Mouse (Mus musculus) CH12.LX (cell line): ENCODE measurements around the gene Arhgef18. TPM values are rescaled to one million over a fixed set of nuclear protein-coding genes. Genes with fewer than 3 reads are reported as not detected.
A peak's percentile ranks its signal among the peaks of the same experiment; 100 is the strongest.

Experiments
- DNase-seq: peaks from one replicate; pipeline ENCODE4 v3.0.0-alpha.2; 2013; ENCODE audit errors: extremely low read depth
- H3K27ac ChIP-seq: 2 replicates; pipeline ENCODE4 v1.5.1; 2012; ENCODE audit warnings: low read depth, mild to moderate bottlenecking, control low read depth, moderate library complexity; ENCODE audit not compliant: insufficient read depth
- H3K27me3 ChIP-seq: replicated peaks from 2 replicates; pipeline ENCODE3; 2012; ENCODE audit warnings: inconsistent platforms
- H3K36me3 ChIP-seq, 2 experiments: replicated peaks in 1 of 2; 2 replicates each; pipeline versions ENCODE3 to v1.6.1; 2012; ENCODE audit warnings: inconsistent platforms in 1 of 2, low read length in 1 of 2, mild to moderate bottlenecking in 1 of 2, mixed read lengths in 1 of 2, moderate library complexity in 1 of 2; ENCODE audit not compliant: control insufficient read depth in 1 of 2, insufficient read depth in 1 of 2
- H3K4me1 ChIP-seq, 2 experiments: 2 replicates each; pipeline ENCODE4 v1.6.1; 2012; ENCODE audit warnings: inconsistent platforms in 1 of 2, moderate library complexity in 1 of 2; ENCODE audit not compliant: insufficient read depth in 2 of 2, control insufficient read depth in 1 of 2
- H3K4me2 ChIP-seq: 2 replicates; pipeline ENCODE4 v1.6.1; 2012; ENCODE audit warnings: low read depth, mild to moderate bottlenecking, control low read depth; ENCODE audit not compliant: poor library complexity, insufficient read depth, severe bottlenecking
- H3K4me3 ChIP-seq, 3 experiments: fragments of 150-350 bp in 1 of 3; sonication (generic) in 1 of 3; replicated peaks in 1 of 3; 2 replicates each; pipeline versions ENCODE3 to v1.5.1; 2011 to 2012; ENCODE audit warnings: low read depth in 2 of 3, low read length in 2 of 3, mild to moderate bottlenecking in 2 of 3, moderate library complexity in 2 of 3, control low read depth in 1 of 3, improper control_type of control experiment in 1 of 3, inconsistent platforms in 1 of 3, mixed read lengths in 1 of 3; ENCODE audit not compliant: poor library complexity in 1 of 3
- H3K79me2 ChIP-seq: replicated peaks from 2 replicates; pipeline ENCODE4 v1.6.1; 2012; ENCODE audit warnings: mild to moderate bottlenecking, moderate library complexity; ENCODE audit not compliant: control insufficient read depth, poor library complexity, insufficient read depth, severe bottlenecking; ENCODE audit errors: extremely low read depth
- H3K9ac ChIP-seq: 2 replicates; pipeline ENCODE4 v1.6.1; 2012; ENCODE audit warnings: low read depth, mild to moderate bottlenecking, control low read depth, moderate library complexity; ENCODE audit not compliant: insufficient read depth
- H3K9me3 ChIP-seq: replicated peaks from 2 replicates; pipeline ENCODE3; 2012; ENCODE audit warnings: low read length, inconsistent platforms, mixed read lengths
- CHD1 ChIP-seq: IDR thresholded peaks from 2 replicates; pipeline ENCODE4 v1.6.1; 2012; ENCODE audit warnings: low read depth, low read length, improper control_type of control experiment, inconsistent platforms
- E2F4 ChIP-seq: IDR thresholded peaks from 2 replicates; pipeline ENCODE4 v1.6.1; 2011; ENCODE audit warnings: low read depth, low read length, improper control_type of control experiment; ENCODE audit not compliant: insufficient replicate concordance
- EP300 ChIP-seq: IDR thresholded peaks from 2 replicates; pipeline ENCODE4 v1.6.1; 2011; ENCODE audit warnings: low read length, improper control_type of control experiment
- ETS1 ChIP-seq: conservative IDR thresholded peaks from 2 replicates; pipeline ENCODE4 v1.6.1; 2012; ENCODE audit warnings: low read depth, mild to moderate bottlenecking, inconsistent platforms, low read length, improper control_type of control experiment, moderate library complexity
- GABPA ChIP-seq: IDR thresholded peaks from 2 replicates; pipeline ENCODE4 v1.6.1; 2012; ENCODE audit warnings: low read depth, low read length, improper control_type of control experiment, inconsistent platforms; ENCODE audit not compliant: insufficient replicate concordance
- HCFC1 ChIP-seq: IDR thresholded peaks from 2 replicates; pipeline ENCODE4 v1.6.1; 2012; ENCODE audit warnings: low read depth, mild to moderate bottlenecking, inconsistent platforms, low read length, improper control_type of control experiment
- IRF4 ChIP-seq: IDR thresholded peaks from 2 replicates; pipeline ENCODE4 v1.6.1; 2014; ENCODE audit warnings: low read depth, mild to moderate bottlenecking, inconsistent platforms, low read length, improper control_type of control experiment
- MAFK ChIP-seq: IDR thresholded peaks from 2 replicates; pipeline ENCODE4 v1.6.1; 2011; ENCODE audit warnings: low read length, improper control_type of control experiment; ENCODE audit not compliant: insufficient replicate concordance
- MYC ChIP-seq: IDR thresholded peaks from 2 replicates; pipeline ENCODE4 v1.6.1; 2011; ENCODE audit warnings: low read depth, mild to moderate bottlenecking, improper control_type of control experiment, low read length
- NRF1 ChIP-seq: IDR thresholded peaks from 2 replicates; pipeline ENCODE4 v1.6.1; 2014; ENCODE audit warnings: low read depth, mild to moderate bottlenecking, inconsistent platforms, low read length, improper control_type of control experiment, moderate library complexity
- POLR2A ChIP-seq: IDR thresholded peaks from 2 replicates; pipeline ENCODE4 v1.6.1; 2011; ENCODE audit warnings: low read depth, mild to moderate bottlenecking, improper control_type of control experiment, low read length
- RCOR1 ChIP-seq: conservative IDR thresholded peaks from 2 replicates; pipeline ENCODE4 v1.6.1; 2012; ENCODE audit warnings: low read depth, mild to moderate bottlenecking, inconsistent platforms, low read length, improper control_type of control experiment
- SMC3 ChIP-seq: IDR thresholded peaks from 2 replicates; pipeline ENCODE4 v1.6.1; 2011; ENCODE audit warnings: low read depth, low read length, improper control_type of control experiment
- TBP ChIP-seq: conservative IDR thresholded peaks from 2 replicates; pipeline ENCODE4 v1.6.1; 2011; ENCODE audit warnings: low read depth, low read length, improper control_type of control experiment
- ZKSCAN1 ChIP-seq: IDR thresholded peaks from 2 replicates; pipeline ENCODE4 v1.6.1; 2012; ENCODE audit warnings: low read depth, inconsistent platforms, low read length, improper control_type of control experiment, borderline replicate concordance
- ZNF384 ChIP-seq: IDR thresholded peaks from 2 replicates; pipeline ENCODE4 v1.6.1; 2012; ENCODE audit warnings: low read depth, low read length, improper control_type of control experiment, inconsistent platforms
- dilution Hi-C: fragments of 300-500 bp; cut with MboI; formaldehyde crosslinking; loops from 2 replicates; pipeline ENCODE4 v1.14.3; 2020; ENCODE audit warnings: low sequenced_read_pairs; ENCODE audit not compliant: extremely low pct_unique_long_range_greater_than_20kb, extremely low pct_ligation_motif_present
- in situ Hi-C: fragments of 300-500 bp; cut with MboI; formaldehyde crosslinking; loops from 3 replicates; pipeline ENCODE4 v1.14.3; 2019; ENCODE audit warnings: low sequenced_read_pairs, low pct_ligation_motif_present, low pct_unique_long_range_greater_than_20kb, mixed read lengths
- polyA plus RNA-seq: library from polyadenylated mRNA; unstranded; fragments of >175 nt; gene quantifications from 2 replicates; pipeline ENCODE4 v1.2.1, GENCODE M21; 2012; ENCODE audit warnings: low read depth; ENCODE audit not compliant: insufficient read length
- total RNA-seq, 2 experiments: library from RNA; depleted of rRNA; stranded (reverse); fragments of 300-350 nt in 1 of 2; fragments of >200 nt in 1 of 2; gene quantifications; 2 replicates each; pipeline ENCODE4 v1.2.3; 2012 to 2014

Arhgef18 gene
- total and polyA plus RNA-seq, 3 experiments: 0.21 to 0.26 TPM; not detected in 1

GRCm38 (mm10) chr8:3492901-3493844, 100.4 kb downstream of the Arhgef18 start, which contains the start of gene Zfp358:
Gene Zfp358, plus strand, starts transcription at chr8:3493138.
- TF ChIP-seq HCFC1 (peak; percentile 78), SMC3 (no peak), IRF4 (no peak)
- Histone ChIP-seq H3K9me3 (no peaks in the 10 kb centered on the region), H3K27me3 (peaks cover 56% of the 10 kb centered on the region), H3K9ac (peak within 1 kb of the TSS; percentile 77), H3K27ac (no peak within 1 kb of the TSS), H3K79me2 (no peaks in the 10 kb centered on the region), H3K4me3 (peak within 1 kb of the TSS in 2 of 3 experiments; percentile 26 to 65), H3K4me1 (peaks cover 0 to 3% of the 10 kb centered on the region in 2 experiments; a peak in 1 of 4 replicates), H3K36me3 (no peaks in the 10 kb centered on the region), H3K4me2 (peak within 1 kb of the TSS; percentile 77)
- dilution Hi-C loops: no loop called here
- no peak for DNase-seq
- in situ Hi-C loops: no loop called here

GRCm38 (mm10) chr8:3493845-3494208, 101.0 kb downstream of the Arhgef18 start:
- dilution Hi-C loops: no loop called here
- Histone ChIP-seq H3K79me2 (no peaks in the 10 kb centered on the region), H3K4me2 (no peak overlapping the region), H3K9ac (no peak overlapping the region), H3K4me3 (no peak overlapping the region), H3K36me3 (no peaks in the 10 kb centered on the region), H3K27me3 (peaks cover 59% of the 10 kb centered on the region), H3K4me1 (peaks cover 0 to 3% of the 10 kb centered on the region in 2 experiments; a peak in 1 of 4 replicates), H3K9me3 (no peaks in the 10 kb centered on the region), H3K27ac (no peak overlapping the region)
- TF ChIP-seq NRF1: no peak
- no peak for DNase-seq
- in situ Hi-C loops: no loop called here

GRCm38 (mm10) chr8:3495578-3496427, 103.0 kb downstream of the Arhgef18 start:
- no peak for DNase-seq
- no peak overlapping the region for H3K4me2 ChIP-seq
- TF ChIP-seq ZKSCAN1: no peak
- no peak for TF ChIP-seq E2F4
- no peak for TF ChIP-seq CHD1
- no peak for TF ChIP-seq TBP
- TF ChIP-seq NRF1: no peak
- no peak for TF ChIP-seq EP300
- no peak for TF ChIP-seq ZNF384
- no peak for TF ChIP-seq POLR2A
- TF ChIP-seq ETS1: no peak
- no peak for TF ChIP-seq RCOR1
- TF ChIP-seq MYC: no peak
- no peak for TF ChIP-seq MAFK
- no peak for TF ChIP-seq GABPA
- no peak overlapping the region for H3K4me3 ChIP-seq
- no peaks in the 10 kb centered on the region for H3K9me3 ChIP-seq
- H3K27ac ChIP-seq: no peak overlapping the region
- in situ Hi-C loops: no loop called here
- dilution Hi-C loops: no loop called here
- peaks cover under 1 to 3% of the 10 kb centered on the region in 2 experiments; a peak in 2 of 4 replicates for H3K4me1 ChIP-seq
- H3K27me3 ChIP-seq: peaks cover 63% of the 10 kb centered on the region
- no peaks in the 10 kb centered on the region for H3K36me3 ChIP-seq
- H3K9ac ChIP-seq: no peak overlapping the region
- H3K79me2 ChIP-seq: no peaks in the 10 kb centered on the region
